8 mouse cellular contexts compared by ENCODE assay signal in the genomic region with DNA sequence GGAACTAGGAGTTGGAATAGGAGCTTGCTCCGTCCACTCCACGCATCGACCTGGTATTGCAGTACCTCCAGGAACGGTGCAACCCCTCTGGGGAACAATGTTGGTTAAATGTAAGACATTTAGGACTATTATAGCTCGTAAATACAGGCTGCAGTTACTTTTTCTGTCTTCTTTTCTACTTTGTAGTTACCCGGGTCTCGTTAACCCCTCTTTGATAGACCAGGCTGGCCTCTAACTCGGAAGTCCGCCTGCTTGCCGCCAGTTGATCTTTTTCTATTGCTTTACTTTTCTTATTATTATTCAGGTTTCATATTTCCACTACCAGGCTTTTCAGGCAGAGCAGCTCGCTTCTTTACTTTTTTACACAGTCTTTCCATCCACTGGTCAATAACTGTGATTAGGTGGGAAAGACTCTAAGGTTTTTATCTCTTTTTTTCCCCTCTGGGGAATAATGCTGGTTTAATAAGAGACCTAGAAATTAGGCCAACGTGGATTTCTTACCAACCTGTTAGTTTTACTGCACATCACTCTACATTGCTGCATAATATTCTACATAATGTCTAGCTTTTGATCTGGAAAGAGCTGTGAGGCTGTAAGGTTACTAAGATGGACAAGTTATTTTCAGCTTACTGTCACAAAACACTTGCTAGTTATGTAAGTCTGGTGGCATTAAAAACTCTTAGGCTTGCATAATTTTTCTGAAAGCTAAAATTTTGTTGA. TPM values are rescaled to one million over a fixed set of nuclear protein-coding genes. Genes with fewer than 3 reads are reported as not detected.
DNase-seq lines count a peak whose midpoint lies in the region; ATAC-seq and TF ChIP-seq lines count a peak whose summit lies in the region.

No protein-coding gene starts in this region.

- H3K4me3 ChIP-seq in heart, adult 2 months: no peak overlapping the region; the same call in 1 of the 2 replicates
- peak overlapping the region; percentile 49 for H3K4me3 ChIP-seq in hindbrain, embryonic 15.5 days
- peak overlapping the region; percentile 84 for H3K4me3 ChIP-seq in megakaryocyte, embryonic 14.5 days (replicated peaks)

- 0 out of 2 replicates have a peak, but pooled peaks have one; percentile 71 for ATAC-seq in hindbrain, embryonic 15.5 days (ENCODE audit: low FRiP score, low read depth)

- peak overlapping the region; percentile 56 for H3K4me2 ChIP-seq in hindbrain, embryonic 15.5 days

- TF ChIP-seq EP300 in heart, adult 2 months (IDR thresholded peaks at IDR 0.05; ENCODE audit: insufficient read depth, low read depth, low read length): 0 out of 2 replicates have a peak, but pooled peaks have one; percentile 8

- no peaks in the 10 kb centered on the region for H3K36me3 ChIP-seq in heart, adult 2 months (ENCODE audit: control insufficient read depth, insufficient read depth, low read length)
- no peaks in the 10 kb centered on the region for H3K36me3 ChIP-seq in hindbrain, embryonic 15.5 days
- H3K36me3 ChIP-seq in megakaryocyte, embryonic 14.5 days (replicated peaks; ENCODE audit: low read length): no peaks in the 10 kb centered on the region

- H3K79me2 ChIP-seq in heart, adult 2 months (replicated peaks; ENCODE audit: control insufficient read depth, insufficient read depth, low read length): no peaks in the 10 kb centered on the region

- H3K9me3 ChIP-seq in hindbrain, embryonic 15.5 days: no peaks in the 10 kb centered on the region
- H3K9me3 ChIP-seq in megakaryocyte, embryonic 14.5 days: no peaks in the 10 kb centered on the region

- no peaks in the 10 kb centered on the region for H3K27me3 ChIP-seq in heart, adult 2 months (ENCODE audit: control insufficient read depth, insufficient read depth, low read length)
- no peaks in the 10 kb centered on the region for H3K27me3 ChIP-seq in hindbrain, embryonic 15.5 days
- H3K27me3 ChIP-seq in megakaryocyte, embryonic 14.5 days (replicated peaks): no peaks in the 10 kb centered on the region

- TF ChIP-seq CTCF in heart, adult 2 months (IDR thresholded peaks at IDR 0.05): no peak

- intact Hi-C loops in heart, adult 2 months (cut with DNase I): loop anchor here (1.0 kb wide), 1 partner anchor 9 kb away; no protein-coding TSS in a partner anchor

- H3K4me1 ChIP-seq in heart, adult 2 months (ENCODE audit: control insufficient read depth, insufficient read depth, low read length): no peaks in the 10 kb centered on the region
- no peaks in the 10 kb centered on the region for H3K4me1 ChIP-seq in hindbrain, embryonic 15.5 days (replicated peaks)
- H3K4me1 ChIP-seq in megakaryocyte, embryonic 14.5 days: peaks cover 22% of the 10 kb centered on the region

- peak overlapping the region; percentile 98; the same call in 1 of the 2 replicates for H3K27ac ChIP-seq in heart, adult 2 months
- peak overlapping the region; percentile 98 for H3K27ac ChIP-seq in hindbrain, embryonic 15.5 days (replicated peaks)

- peak overlapping the region; percentile 56 for H3K9ac ChIP-seq in heart, adult 2 months (ENCODE audit: low read depth, low read length)
- H3K9ac ChIP-seq in hindbrain, embryonic 15.5 days: peak overlapping the region; percentile 76

- peak; percentile 79; the same call in 1 of the 2 replicates for TF ChIP-seq POLR2A in heart, adult 2 months (IDR thresholded peaks at IDR 0.05; ENCODE audit: insufficient read depth, low read depth, low read length)

- DNase-seq in heart, adult 2 months: no peak
- no peak for DNase-seq in heart, adult 11 months
- peak; percentile 70 for DNase-seq in CD4-positive, CD25-positive, alpha-beta regulatory T cell, adult 2 months (ENCODE audit: low read depth, low spot score)
- DNase-seq in embryo, embryonic 11 days: peak; percentile 89
- peak; percentile 48 for DNase-seq in testis, postnatal 14 days (ENCODE audit: low spot score)
- no peak for DNase-seq in cerebellum, adult 11 months

- 9% methylated on average over 12 of the region's 12 CpGs for WGBS in heart, adult 2 months
- 1% methylated on average over 12 of the region's 12 CpGs for WGBS in hindbrain, embryonic 15.5 days

RNA-seq across cellular contexts. Expression of a gene that starts 32.4 kb away (rescaled TPM):
- 10 to 100 TPM; 31.1 to 34.8 TPM for total RNA-seq in heart, adult 2 months (2021)
- 14.9 and 18.3 TPM in 2 replicates for polyA plus RNA-seq in heart, adult 2 months (2012; rRNA removed)
- 2.7 and 3.1 TPM in 2 replicates for polyA plus RNA-seq in hindbrain, embryonic 15.5 days (2015; fragmentation: Nextera tagmentation; extraction: Ambion mirVana)
- polyA plus RNA-seq in megakaryocyte, embryonic 14.5 days (2012; ENCODE audit: insufficient read depth, low replicate concordance): 0.26 TPM in 1 of 2 replicates, not detected in the other

RNA-seq across cellular contexts. Expression of a gene that starts 39.6 kb away (rescaled TPM):
- total RNA-seq in heart, adult 2 months (2021): 10 to 100 TPM in 1 of 2 experiments, 1 to 10 TPM in 1; 8.7 to 10.0 TPM
- 10.9 and 13.5 TPM in 2 replicates for polyA plus RNA-seq in heart, adult 2 months (2012; rRNA removed)
- polyA plus RNA-seq in hindbrain, embryonic 15.5 days (2015; fragmentation: Nextera tagmentation; extraction: Ambion mirVana): 8.6 and 9.5 TPM in 2 replicates
- 3.8 TPM in 1 of 2 replicates, not detected in the other for polyA plus RNA-seq in megakaryocyte, embryonic 14.5 days (2012; ENCODE audit: insufficient read depth, low replicate concordance)

RNA-seq across cellular contexts. Expression of a gene that starts 39.7 kb away (rescaled TPM):
- under 1 TPM in 1 of 2 experiments, not detected in 1; 0.16 TPM for total RNA-seq in heart, adult 2 months (2021)
- 0.04 and 0.06 TPM in 2 replicates for polyA plus RNA-seq in heart, adult 2 months (2012; rRNA removed)
- polyA plus RNA-seq in hindbrain, embryonic 15.5 days (2015; fragmentation: Nextera tagmentation; extraction: Ambion mirVana): 34.7 and 35.8 TPM in 2 replicates
- 0.03 TPM in 1 of 2 replicates, not detected in the other for polyA plus RNA-seq in megakaryocyte, embryonic 14.5 days (2012; ENCODE audit: insufficient read depth, low replicate concordance)

Comparison
In these comparisons a context has a peak if more than half of its experiments do, and no peak if none do; other contexts are left out.
1. DNase-seq: peak in CD4-positive, CD25-positive, alpha-beta regulatory T cell, adult 2 months (single experiment), embryo, embryonic 11 days (single experiment) and testis, postnatal 14 days (single experiment); none in heart, adult 2 months (0 of 2), heart, adult 11 months (single experiment) and cerebellum, adult 11 months (single experiment).
2. RNA of a gene that starts 39.7 kb away (polyA plus RNA-seq): 34.7 to 35.8 TPM in hindbrain, embryonic 15.5 days; 0.04 to 0.06 TPM in heart, adult 2 months and 0.03 TPM in megakaryocyte, embryonic 14.5 days; every median in the first group is over 10 times any median in the second.